Mouse (Mus musculus) layer of hippocampus, postnatal 14 days (tissue): Measurements from ENCODE around the gene Daglb. TPM values are rescaled to one million over a fixed set of nuclear protein-coding genes. Genes with fewer than 3 reads are reported as not detected.
A peak's percentile ranks its signal among the peaks of the same experiment; 100 is the strongest.
"Not testable (repeated sequence)": the region's sequence is repeated elsewhere in the genome, so short reads cannot be mapped to it uniquely, and the experiment has no call there.

ENCODE experiments used
- DNase-seq, 2 experiments: peaks; one replicate each; pipeline ENCODE4 v3.0.0; 2021 to 2022; ENCODE audit warnings: low spot score in 2 of 2, mixed read lengths in 1 of 2
- total RNA-seq, 2 experiments: library from RNA; stranded (reverse); gene quantifications; 2 replicates each; pipeline ENCODE4 v1.2.3; 2021

The Daglb gene
- total RNA-seq, 2 experiments from 2014 or later, result 22.8 to 22.9 TPM

GRCm38 (mm10) chr5:143517005-143517404 is 52.6 kb downstream of the Daglb start:
- no peak for DNase-seq

- DNase-seq, result no peak
These were observed 53.1 kb downstream of the Daglb start for GRCm38 (mm10) chr5:143517436-143517835.

- DNase-seq, result no peak
These were observed 53.7 kb downstream of the Daglb start for GRCm38 (mm10) chr5:143518045-143518591.

- no peak for DNase-seq
These were observed 56.0 kb downstream of the Daglb start for GRCm38 (mm10) chr5:143520415-143520814.

- DNase-seq, result no peak
These were observed 58.5 kb downstream of the Daglb start for GRCm38 (mm10) chr5:143522882-143523281.

GRCm38 (mm10) chr5:143525454-143526225 is 61.3 kb downstream of the Daglb start:
- DNase-seq, result no peak

- peak in 1 of 2 experiments; percentile 48 for DNase-seq
These were observed 62.4 kb downstream of the Daglb start for GRCm38 (mm10) chr5:143526698-143527331.

- DNase-seq, result peak; percentile 94 to 96
These were observed 63.3 kb downstream of the Daglb start, which contains the start of gene Rac1 for GRCm38 (mm10) chr5:143527486-143528307. Rac1 (minus strand) TSS chr5:143528036.

GRCm38 (mm10) chr5:143528308-143528683 is 63.9 kb downstream of the Daglb start:
- no peak for DNase-seq

- no peak for DNase-seq
These were observed 66.3 kb downstream of the Daglb start for GRCm38 (mm10) chr5:143530715-143531114.

GRCm38 (mm10) chr5:143534922-143535321 is 70.5 kb downstream of the Daglb start:
- DNase-seq, result no peak

GRCm38 (mm10) chr5:143537022-143537421 is 72.6 kb downstream of the Daglb start:
- DNase-seq, result no peak

GRCm38 (mm10) chr5:143539111-143539510 is 74.7 kb downstream of the Daglb start:
- DNase-seq, result no peak

- DNase-seq, result peak; percentile 60 to 74
These were observed 83.0 kb downstream of the Daglb start for GRCm38 (mm10) chr5:143547384-143547783.

GRCm38 (mm10) chr5:143547866-143548265 is 83.5 kb downstream of the Daglb start:
- DNase-seq, result no peak

- peak; percentile 94 to 98 for DNase-seq
These were observed 84.0 kb downstream of the Daglb start for GRCm38 (mm10) chr5:143548401-143548846.

GRCm38 (mm10) chr5:143548922-143549321 is 84.5 kb downstream of the Daglb start:
- DNase-seq, result not testable (repeated sequence)

GRCm38 (mm10) chr5:143552911-143553310 is 88.5 kb downstream of the Daglb start:
- DNase-seq, result peak in 1 of 2 experiments; percentile 79

GRCm38 (mm10) chr5:143555233-143555632 is 90.8 kb downstream of the Daglb start:
- no peak for DNase-seq
